Mouse (Mus musculus) cerebellum, postnatal 10 days (tissue): ENCODE data around the gene Ntrk2.
"Not testable (repeated sequence)": the region's sequence is repeated elsewhere in the genome, so short reads cannot be mapped to it uniquely, and the experiment has no call there.

Source experiments
- DNase-seq, 2 experiments: peaks; one replicate each; pipeline ENCODE4 v3.0.0; 2021; ENCODE audit warnings: mixed read lengths in 2 of 2

The Ntrk2 gene

DNA sequence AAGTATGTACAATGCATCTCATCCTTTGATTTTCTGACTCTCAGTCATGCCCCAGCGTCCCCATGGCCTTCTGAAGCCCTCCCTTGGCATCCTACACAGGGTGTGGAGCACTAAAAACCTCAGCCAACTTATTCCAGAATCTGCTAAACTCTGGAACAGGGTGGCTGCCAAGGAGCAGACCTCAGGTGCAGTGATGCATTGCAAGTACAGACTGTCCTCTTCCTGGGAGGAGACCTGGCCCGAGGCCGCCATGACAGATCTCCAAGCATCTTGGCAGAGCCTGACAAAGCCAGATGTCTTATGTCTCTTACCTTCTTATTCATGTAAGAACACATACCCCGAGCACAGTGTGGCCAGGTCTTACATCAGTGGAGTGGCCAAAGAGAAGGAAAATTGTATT lies 250.5 kb downstream of the Ntrk2 start:
- peak; percentile 89 to 94 for DNase-seq

DNA sequence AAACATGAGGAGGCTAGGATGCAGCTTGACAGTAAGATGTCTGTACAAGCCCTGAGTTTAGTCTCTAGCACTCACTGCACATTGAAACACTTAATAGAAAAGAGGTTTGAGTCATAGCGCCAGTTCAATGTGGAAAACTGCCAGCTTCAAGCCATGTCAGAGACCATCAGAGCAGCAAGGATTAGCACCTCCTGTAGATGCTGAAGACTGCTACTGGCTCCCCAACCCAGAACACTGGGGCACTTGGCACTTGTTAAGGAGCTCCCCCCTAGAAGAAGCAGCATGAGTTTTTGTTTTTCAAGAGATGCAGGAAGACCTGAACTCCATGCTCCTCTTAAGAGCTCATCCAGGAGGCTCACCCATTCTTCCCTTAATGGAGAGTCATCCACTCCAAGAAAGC lies 251.5 kb downstream of the Ntrk2 start:
- DNase-seq = peak; percentile 84 to 87

DNA sequence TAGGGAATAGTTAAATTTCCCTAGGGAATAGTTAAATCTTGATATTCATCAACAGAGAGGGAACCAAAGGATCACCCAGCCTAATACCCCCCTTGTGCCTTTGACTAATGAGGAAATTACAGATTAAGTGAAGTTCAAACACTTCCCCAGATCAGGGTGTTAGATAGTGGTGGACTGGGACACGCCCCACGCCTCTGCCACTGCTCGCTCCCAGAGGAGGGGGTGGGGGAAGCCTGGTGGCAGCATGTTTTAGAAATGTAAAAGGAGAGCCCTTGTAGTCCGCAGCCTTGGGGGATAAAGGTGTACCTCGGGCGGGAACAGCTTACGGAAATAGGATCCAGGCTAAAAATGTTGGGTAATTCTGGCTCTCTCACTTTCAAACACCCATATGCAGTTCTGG lies 252.7 kb downstream of the Ntrk2 start:
- no peak for DNase-seq

DNA sequence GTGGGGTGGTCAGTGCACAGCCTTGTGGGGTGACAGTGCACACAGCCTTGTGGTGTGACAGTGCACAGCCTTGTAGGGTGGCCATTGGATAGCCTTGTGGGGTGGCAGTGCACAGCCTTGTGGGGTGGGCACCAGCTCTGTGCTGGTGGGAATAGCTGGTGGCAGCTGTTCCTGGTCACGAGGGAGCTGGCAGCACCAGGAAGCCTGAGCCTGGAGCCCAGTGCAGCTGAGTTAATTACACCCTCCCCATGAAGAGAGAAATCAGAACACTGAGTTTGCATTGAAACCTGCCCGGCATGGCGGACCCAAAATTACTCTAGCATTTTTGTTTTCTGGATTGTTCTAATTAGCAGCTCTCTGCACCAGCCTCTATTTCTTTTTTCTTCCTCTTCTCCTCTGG lies 259.3 kb downstream of the Ntrk2 start:
- DNase-seq = no peak

DNA sequence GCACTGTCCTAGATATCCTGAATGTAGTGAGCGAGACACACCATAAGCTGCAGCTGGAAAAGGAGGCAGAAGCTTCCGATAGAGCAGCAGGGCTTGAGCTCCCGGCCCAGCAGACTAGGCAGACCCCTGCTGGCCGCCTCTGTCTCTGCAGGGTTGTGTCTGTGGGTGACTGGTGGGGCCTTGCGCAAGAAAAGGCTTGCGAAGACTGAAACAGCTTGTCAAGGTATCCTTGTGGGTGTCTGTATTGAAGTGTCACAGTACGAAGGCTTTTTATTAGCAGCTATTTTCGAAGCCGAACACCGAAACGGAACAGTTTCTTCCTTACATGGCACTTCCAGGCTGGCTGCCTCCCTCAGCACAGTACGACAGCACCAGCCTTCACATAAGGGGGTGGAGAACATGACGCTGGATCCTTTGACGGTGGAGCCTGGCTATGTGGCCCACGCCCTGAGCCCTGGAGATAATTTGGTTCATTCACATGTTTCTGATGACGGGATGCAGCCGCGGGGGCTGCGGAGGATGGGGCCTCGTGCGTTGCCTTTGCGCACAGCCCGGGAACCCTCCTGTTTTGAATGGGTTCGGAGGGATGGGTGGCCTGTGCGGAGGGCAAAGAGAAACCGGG lies 267.4 kb downstream of the Ntrk2 start:
- peak; percentile 84 to 86 for DNase-seq

DNA sequence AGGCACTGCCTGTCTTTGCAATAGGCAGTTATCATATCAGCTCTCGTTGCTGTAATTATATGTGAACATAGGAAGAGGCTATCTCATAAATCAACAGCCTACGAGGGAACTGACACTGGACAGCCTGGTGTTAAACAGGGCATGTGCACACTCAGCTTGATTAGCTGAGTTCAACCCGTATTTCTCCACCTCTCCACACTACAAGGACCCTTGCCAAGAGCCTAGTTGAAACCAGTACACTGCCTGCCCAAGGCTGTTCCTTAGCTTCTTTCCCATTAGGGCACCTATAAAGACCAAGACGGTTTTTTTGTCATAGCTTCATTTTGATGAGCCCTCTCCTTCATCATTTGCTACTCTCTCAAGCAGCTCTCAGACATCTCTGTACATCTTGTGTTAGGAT lies 270.1 kb downstream of the Ntrk2 start:
- DNase-seq = peak; percentile 51 to 53

DNA sequence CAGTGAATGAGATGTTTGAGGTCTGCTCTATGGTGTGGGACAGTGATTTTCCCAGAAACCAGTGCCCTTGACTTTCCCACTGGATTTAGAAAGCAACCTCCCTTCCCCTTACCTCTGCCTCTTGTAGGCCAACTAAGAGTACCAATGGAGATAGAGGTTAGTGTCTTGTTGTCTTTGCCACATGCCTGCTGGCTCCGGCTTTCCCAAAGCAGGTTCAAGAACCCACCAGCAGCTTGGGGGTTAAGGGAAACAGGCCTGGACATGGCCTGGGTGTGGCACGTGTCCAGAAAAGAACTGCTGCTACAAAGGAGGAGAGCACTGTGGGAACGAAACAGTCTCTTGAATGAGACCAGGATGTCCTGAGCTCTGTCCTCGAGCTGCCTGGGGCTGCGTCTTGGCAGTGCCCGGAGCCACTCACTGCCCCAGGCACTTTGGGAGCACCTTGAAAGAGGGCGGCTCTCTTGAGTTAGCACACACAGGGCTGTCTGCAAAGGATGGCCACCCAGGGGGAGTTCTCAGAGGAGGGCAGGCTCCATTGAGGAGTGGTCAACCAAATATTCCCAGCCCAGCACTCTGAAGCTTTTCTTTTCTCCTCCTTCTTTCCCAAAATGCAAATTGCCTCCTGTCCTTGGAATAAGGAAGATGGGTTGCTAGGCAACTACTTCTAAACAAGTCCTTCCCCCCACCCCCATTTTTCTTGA lies 273.5 kb downstream of the Ntrk2 start:
- DNase-seq = peak; percentile 49 to 66

DNA sequence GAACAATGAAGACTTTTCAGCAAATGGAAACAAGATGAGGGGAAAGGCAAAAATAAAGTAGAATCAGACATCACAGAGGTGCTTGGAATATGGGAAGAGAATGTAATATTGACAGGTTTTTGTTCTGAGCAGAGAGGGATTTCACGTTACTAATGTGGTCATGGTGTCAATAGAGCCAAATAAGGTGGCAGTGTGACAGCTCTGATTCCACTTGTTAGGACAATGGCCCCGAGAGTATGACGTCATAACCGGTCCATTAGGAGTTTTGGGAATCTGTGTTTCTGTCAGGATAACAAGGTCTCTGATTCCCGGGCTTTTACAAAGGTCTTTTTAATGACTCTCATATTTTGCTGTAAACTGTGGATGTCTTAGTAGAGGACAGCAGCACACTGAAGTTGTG lies 274.1 kb downstream of the Ntrk2 start:
- DNase-seq = no peak

DNA sequence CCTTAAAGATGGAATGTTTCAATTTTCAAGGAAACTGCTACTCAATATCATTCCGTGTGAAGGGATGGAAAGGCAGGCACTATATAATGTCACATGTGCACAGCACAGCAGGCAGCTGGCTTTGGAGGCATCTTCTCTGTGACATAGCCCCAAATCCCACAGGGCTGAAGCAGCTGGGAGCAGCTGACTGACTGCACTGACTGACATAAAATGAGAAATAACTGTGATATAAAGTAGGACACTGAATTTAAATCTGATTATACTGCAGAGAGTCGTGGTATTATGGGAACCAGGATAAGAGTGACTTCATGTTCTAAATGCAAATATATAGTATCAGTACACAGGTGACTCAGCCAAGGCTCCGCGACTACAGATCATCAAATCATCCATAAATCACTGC lies 282.6 kb downstream of the Ntrk2 start:
- DNase-seq = no peak

DNA sequence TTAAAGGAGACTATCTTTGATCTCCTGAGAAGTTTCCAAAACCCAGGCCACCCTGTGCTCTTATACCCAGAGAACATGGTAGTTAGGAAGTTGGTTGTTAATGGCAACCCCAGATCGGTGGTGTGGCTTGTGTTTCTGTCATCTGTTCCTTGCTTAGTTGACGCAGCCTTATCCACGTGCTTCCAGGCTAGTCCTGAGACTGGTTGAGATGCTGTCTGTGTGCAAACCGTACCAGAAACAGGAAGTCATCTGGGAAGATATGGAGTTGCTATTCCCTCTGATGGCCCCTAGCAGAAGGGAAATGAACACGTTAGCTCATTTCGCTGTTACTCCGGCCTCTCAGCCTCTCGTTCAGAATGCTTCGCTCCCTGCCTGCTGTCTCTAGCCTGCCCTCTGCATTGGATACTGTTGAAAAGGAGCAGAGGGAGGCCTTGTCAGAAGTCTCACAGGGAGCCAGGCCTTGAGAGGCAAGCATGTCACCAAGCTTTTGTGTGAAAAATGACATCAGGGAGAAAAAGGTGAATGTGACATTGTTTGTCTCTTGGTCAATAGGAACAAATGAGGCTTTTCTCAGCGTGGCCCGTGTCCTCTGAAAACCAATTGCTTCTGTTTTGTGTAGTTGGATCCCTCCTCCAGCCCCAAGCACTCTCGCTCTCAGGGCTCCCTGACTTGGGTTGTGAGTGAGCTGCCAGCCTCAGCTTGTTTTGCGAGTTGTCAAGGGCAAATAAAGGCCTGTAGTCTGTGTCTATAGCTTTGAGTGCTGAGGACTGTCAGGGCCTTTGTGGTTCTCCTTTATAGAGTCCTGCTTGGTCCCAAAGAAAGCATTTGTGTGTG lies 285.0 kb downstream of the Ntrk2 start:
- DNase-seq = no peak

DNA sequence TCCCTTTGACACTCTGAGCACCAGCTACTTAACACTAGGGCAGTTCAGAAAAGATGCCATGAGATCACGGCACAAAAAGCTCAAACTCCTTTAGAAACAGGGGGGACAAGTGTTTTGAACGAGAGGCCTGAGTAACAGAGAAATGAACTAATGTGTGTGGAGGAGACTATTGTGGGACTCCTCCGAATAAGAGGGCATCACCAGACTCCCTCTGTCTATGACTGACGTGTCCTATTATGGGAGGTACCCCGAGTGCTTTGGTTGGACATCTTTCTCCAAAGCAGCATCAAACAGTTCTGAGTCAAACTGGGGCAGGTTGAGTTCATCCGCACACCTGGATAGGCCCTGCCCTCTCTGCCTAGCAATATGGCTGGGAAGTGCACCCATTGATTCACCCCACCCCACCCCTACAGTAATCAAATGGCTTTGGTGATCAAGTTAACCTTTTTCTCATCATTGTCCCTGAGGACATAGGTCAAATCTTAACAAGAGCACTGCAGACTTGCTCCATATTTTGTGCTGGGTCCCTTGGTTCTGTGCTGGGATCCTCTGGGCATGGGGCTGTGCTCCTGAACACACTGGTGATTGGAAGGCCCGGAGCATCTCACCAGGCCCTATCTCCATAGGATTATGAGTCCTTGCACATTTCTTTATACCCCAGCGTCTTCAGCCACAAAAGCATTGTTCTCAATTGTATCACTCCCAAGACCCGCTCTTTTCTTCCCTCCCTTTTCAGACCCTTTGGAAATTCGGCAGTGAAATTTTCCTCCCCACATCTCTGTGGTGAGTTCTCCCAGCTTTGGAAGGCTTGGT lies 285.9 kb downstream of the Ntrk2 start:
- no peak for DNase-seq

DNA sequence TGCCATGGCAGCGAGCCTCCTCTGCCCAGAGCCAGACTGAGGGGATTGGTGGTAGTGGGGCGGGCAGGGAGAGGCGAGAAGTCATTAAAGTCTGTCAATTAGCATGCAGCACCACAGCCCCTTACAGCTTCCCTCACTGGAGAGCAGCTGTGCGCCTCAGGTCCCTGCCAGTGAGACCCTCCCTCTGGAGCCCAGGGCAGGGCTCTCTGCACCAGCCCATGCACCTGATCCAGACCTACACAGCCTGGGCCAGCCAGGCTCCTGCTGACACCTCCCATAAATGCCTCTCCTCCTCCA lies 286.4 kb downstream of the Ntrk2 start:
- DNase-seq = peak; percentile 82 to 89

DNA sequence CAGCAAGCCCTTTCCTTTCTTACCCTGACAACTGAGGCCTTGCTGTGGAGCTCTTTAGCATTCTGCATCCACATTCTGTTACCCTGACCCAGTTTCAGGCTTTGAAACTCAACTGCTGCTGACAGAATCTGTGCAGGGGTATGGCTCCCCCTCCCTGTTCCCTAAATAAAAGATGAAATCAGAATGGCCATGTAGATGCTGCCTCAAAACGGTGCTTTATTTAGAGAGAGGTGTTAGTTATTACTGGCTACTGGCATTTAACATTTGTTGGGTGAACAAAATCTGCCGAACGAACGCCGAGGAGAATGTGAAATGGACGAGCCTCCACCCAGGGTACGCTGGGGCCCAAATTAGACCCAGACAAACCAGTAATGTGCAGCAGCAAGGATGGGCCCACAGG lies 288.4 kb downstream of the Ntrk2 start:
- DNase-seq = no peak

DNA sequence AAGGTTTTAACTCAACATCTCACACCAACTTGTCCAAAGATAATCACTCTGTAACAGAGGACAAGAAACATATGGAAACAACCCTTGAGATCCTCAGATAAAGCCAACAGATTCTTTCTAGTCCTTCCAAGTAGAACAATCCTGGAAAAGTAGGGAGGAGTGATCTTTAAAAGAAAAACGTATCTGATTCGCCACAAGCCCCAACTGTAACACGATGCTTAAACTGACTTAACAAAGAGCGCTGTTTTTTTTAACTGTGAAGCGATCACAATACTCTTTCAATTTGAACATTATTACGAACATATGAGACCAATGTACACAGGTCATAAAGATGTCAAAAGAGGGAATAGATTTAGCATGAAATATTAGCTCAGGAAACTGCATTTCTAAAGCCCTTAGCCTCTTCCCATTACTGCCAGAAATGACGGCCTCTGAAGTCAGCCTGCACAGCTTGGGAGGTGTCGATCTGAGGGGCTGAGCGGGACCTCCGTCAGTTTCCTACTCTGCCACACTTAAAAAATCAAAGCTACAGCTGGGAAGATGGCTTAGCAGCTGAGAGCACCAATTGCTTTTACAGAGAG lies 289.5 kb downstream of the Ntrk2 start:
- no peak for DNase-seq

DNA sequence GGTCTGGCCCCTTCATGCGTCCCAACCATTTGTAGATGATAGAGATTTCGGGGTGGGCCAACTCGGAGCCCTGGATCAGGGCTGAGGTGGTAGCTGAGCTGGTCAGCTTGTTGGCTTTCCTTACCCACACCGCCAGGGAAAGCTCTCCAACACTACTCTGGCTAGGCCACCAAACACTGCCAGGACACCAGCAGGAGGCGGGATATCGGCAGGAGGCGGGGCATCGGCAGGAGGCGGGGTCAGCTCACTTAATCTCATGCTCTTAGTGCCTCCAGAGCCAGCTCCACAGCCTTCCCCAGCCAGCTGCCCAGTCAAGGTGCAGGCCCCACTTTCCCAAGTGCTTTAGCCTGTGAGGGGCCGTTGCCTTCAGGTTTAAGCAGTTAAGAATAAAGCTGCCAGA lies 293.7 kb downstream of the Ntrk2 start:
- DNase-seq = peak; percentile 45 to 64

DNA sequence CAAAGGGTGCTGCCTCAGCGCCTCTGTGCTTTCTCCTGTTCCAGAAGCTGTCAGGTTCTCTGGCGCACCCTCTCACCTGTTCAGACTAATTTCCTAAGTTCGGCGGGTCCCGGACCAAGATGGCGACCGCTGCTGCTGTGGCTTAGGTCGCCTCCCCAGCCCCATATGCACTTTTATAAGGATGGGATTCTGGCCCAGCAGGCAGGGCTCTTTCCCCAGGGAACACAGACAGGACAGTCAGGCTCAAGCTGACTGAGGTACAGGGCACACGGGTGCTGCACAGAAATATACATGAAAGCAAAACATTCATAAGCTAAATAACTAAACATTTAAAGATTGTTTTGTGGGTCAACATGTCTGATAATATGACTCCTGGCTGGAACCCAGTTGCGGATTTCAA lies 301.4 kb downstream of the Ntrk2 start:
- DNase-seq = not testable (repeated sequence)

DNA sequence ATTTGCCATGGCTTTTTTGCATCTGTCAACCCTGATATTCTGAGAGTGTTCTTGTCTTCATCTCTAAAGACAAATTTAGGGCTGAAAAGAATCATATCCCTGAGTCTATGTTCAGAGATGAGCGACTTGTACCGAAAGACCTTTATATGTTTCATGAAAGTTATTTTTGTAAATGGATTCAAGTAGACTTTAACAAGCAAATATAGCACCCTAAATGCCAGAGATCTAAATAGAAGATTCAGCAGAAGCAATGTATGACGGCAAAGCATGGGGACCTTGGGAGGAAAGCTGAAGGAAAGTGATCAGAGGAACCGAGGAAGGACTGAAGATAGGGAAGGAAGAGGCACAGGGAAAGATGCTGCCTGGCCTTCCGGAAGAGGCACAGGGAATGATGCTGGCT lies 303.7 kb downstream of the Ntrk2 start:
- DNase-seq = no peak

DNA sequence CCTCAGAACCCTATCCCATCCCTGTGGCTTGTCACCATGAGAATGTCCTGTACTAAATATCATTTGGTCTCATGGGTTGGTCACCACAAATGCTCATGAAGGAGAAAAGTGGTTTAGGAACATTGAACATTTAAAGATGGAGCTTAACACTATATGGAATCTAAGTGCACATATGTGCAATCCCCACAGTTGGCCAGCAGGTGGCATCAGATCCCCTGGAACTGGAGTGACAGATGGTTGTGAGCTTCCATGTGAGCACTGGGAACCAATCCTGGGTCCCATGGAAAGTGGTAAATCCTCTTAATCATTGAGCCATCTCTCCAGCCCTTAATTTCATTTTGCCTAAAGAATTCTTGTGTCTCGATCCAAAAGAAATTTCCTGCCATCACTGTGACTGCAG lies 308.3 kb downstream of the Ntrk2 start:
- no peak for DNase-seq

DNA sequence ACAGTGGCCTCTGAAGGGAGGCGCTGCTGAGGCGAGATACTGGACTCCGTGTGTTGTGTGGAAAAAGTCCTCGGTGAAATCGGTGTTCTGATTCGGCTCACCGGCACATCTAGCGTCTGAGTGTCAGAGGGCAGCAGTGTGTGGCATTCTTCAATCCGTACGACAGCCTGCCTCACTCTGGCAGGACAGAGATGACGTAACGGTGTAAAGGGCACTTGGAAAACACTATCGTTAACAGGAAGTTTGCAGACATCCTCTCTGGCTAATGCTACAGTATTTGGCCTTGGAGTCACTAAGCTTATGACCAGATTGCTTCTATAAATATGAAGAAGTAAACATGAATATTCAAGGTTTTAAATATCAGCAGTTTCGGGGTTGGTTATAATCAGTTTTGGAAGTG lies 309.2 kb downstream of the Ntrk2 start:
- DNase-seq = no peak

DNA sequence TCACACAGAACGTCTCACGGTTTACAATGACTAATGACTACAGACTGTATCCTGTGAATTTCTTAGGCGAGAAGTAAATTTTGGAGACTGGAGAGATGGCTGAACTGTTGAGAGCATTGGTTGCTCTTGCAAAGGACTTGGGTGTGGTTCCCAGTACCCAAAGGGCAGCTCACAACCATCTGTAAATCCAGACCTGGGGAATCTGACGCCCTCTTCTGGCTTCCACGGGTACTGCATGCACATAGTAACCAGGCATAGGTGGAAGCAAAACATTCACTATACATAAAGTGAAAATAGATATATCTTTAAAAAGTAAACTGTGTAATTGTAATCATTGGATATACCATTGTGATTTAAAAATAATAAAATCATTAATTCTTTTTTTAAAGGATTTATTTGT lies 310.9 kb downstream of the Ntrk2 start:
- no peak for DNase-seq

DNA sequence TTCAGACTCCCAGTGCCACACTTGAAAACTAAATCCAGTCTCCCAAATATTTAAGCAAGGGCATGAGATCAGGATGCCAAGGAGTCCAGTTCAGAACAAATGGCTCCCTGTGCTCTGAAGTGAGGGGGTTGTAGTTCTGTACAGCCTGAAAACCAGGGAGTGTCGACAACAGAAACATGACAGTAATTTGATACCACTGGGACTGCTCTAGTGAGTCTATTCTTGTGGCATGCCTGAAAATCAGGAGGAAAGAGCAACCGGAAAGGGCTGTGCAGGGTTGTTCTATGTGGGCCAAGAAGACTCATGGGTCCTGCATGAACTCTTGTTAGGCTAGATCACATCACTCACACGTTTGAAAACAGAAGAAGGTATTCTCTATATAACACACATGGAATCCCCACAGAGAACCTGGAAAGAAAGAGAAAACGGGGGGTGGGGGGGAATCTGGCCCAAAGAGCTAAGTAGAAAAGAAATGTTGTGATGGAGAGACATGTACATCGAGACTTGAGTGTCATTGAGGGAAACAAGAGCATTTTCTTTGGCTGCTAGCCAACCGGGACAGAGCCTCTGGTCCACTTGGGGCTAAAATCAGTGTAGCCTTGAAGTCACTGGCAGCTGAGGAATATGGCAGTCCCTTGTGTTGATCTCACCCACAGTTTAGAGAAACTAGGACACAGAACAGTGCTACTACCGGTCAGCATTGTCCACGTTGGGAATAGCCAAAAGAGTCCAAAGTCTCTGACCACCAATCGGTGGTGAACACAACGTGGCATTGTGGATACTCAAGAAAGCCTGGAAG lies 313.4 kb downstream of the Ntrk2 start:
- peak; percentile 40 to 45 for DNase-seq

DNA sequence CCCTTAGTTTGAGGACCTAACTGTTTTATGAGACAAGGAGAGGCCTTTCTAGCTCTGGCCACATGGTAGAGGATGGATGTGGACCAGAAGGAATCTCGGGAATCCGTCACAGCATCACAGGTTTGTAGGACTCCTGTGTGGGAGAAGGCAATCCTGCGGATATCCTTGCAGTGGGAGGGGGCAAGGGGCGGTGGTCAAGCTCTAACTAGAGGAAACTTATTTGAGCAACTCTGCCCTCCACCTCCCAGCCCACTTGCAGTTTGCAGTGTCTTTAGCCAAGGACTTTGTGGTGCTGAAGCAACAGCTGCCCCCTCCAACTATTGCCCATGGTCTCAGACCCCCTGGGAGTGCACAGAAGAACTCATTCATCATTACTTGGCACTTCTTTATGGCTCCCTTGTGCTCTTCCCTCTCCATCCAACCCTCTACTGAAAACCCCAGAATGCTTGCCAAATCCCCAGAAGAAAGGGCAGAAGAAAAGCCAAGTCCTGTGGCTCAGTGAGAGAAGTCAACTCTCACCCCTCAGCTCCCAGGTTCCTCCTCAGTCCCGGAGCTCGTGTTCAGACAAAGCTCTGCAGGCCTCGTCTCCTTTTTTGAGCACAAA lies 336.9 kb downstream of the Ntrk2 start:
- peak; percentile 53 to 63 for DNase-seq
